Mouse (Mus musculus): Measurements from ENCODE around the gene Dmpk.

The Dmpk gene

DNA sequence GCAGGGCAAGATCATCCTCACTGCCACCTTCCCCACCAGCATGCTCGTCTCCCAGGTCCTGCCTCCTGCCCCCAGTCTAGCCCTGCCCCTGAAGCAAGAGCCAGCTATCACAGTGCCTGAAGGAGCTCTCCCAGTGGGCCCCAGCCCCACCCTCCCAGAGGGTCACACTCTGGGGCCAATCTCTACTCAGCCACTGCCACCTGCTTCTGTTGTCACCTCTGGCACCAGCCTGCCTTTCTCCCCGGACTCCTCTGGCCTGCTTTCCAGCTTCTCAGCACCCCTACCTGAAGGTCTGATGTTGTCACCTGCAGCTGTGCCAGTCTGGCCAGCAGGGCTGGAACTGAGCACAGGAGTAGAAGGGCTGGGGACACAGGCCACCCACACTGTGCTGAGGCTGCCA is 13.6 kb downstream of the Dmpk start:
- no peak for DNase-seq

DNA sequence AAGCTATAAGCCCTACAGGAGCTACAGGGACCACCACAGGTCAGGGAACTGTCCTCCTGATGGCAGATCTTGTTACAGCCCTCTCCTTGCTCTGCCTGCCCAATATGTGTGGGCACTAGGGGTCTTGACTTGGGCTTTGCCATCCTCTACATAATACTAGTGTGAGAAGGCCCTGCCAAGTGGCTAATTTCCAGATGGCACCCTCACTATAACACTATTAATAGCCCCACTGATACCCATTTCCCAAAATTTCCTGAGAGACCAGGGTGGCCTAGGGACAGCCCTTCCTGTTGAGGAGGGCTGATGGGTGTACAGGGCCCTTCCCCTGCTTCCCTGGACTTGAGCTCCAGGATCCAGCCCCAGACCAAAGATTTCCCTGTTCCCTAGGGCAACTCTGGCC is 14.2 kb downstream of the Dmpk start:
- DNase-seq, result no peak

DNA sequence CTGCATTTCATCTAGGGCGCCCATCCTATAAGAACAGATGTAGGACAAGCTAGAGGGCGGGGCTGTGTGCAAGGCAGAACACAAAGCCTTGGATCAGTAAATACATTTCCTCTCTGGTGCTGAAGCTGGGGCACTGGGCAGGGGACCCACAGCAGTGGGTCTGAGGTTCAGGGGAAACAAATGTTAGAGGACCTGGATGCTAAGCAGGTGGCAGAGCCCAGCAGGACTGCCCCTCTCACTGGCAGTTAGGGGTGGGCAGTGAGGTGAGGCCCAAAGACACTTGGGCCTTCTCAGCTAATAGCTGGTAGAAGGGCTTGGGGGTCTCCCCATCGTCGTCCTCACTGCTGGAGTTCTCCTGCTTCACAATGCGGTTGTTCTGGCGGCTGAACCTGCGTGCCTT is 15.2 kb downstream of the Dmpk start:
- DNase-seq, result no peak

DNA sequence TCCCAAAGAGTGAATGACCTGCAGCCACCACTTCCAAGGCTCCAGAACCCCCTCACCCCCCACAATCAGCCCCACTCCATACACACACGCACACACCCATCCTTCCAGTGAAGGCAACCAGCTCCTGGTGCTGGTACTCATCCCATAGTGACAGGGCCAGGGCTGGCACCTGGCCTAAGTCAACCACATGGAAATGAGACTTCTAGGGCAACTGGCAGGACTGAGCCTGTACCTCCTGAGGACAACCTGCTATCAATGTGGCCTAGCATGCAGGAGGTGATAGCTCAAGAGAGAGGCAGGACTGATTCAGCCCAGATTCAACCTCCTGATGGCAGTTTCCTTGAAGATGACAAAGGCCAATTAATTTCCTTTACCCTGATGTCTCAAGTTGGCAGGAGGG is 16.6 kb downstream of the Dmpk start:
- no peak for DNase-seq

DNA sequence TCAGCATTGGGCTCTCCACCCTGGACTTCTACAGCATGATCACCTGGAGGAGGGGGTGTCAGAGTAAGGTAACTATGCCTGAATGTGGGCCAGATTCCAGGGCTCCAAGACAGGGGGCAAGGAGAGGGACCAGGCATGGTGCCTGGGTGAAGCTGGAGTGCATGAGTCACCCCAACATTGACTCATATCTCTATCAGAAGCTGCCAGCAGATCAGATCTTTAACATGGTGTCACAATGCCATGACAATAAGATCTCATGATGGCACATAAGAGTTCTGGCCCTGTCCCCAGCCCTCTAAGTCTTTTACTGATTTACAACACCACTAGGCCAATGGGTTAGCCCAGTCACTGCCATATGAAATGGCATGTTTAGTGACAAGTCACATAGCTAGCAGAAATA is 20.1 kb downstream of the Dmpk start:
- DNase-seq, result no peak

DNA sequence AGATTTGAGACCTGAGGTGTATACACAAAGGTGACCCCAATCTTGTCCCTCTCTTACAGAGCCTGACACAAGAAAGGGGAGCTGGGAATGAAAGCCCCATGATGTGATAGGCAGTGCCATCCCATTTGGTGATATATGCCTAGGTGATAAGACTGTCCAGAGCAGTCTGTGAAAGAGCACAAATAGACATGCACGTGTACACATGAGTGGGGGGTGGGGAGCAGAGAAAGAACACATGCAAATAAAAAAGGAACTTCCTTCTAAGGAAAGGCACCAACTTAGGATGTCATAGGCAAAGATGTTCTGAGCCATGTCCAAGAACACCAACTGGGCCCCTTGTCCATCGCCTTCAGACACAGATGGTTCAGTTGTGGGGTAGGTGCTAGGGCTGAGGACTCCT is 20.8 kb downstream of the Dmpk start:
- DNase-seq, result no peak

DNA sequence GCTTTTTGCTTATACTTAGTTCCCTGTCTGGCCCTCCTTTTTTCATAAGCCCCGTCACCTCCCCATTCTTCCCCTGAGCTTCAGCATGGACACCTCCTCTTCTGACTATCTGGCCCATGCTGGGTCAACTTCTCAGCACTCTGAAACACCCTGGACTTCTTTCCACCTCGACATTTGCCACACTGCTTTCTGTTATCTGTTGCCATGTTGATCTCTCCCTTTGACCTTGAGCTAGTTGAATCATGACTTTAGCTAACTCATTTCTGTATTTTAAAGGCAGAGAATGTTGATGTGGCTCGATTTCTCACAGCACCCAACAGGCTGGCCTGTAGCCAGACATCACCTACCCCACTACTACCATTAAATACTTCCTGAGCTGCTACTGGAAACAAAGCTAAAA is 23.8 kb downstream of the Dmpk start:
- no peak for DNase-seq

DNA sequence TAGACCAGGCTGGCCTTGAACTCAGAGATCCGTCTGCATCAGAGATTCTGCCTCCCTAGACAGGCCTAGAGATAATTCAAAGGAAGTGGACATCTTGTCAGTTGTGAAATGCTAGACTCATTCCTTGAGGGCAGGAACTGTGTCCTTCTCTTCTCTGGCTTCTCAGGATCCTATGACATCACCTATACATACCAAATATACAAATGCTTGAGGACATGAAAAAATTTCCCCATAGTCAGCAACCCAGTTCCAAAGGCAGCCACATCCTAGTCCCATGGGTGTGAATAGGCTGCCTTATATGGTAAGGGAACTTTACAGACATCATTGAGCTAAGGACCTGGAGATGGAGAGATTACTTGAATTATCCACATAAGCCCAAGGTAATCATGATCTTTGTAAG is 25.9 kb downstream of the Dmpk start:
- no peak for DNase-seq

DNA sequence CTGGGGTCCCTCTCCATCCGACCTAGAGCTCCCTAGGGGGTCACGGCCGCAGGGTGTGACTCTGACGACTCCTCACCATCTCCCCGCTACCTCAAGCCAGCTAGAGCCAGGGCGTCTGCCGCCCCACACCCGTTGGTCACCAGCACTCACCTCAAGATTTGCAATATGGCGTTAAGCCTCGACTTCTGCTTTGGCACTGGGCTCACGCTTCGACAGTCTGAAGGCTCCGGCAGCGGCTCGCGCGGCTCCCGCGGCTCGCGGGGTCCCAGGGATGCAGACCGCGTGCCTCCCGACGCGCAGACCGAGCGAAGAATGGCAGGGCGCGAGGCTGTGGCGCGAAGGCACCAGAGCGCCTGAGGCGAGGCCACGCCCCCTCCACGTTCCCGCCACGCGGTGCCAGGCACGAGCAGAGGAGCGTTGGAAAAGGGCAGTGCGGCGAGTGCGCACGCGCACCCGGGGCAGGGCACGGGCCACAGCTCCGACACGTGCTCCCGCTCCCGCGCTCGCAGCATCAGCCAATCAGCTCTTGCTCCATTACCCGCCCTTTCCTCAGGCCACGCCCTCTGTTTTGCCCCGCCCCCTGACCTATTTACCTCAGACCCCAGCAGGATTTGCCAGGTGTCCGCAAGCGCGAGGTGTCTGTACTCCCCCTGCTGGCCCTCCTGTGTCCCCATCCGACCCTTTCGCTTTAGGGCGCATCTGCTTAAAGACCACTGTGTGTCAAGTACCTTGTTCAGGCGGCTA is 34.6 kb downstream of the Dmpk start, which contains the start of gene Gm4969:
Gm4969 (minus strand) TSS at position 341 of the 744 bp plus-strand sequence.
- peak; percentile 62 for DNase-seq

DNA sequence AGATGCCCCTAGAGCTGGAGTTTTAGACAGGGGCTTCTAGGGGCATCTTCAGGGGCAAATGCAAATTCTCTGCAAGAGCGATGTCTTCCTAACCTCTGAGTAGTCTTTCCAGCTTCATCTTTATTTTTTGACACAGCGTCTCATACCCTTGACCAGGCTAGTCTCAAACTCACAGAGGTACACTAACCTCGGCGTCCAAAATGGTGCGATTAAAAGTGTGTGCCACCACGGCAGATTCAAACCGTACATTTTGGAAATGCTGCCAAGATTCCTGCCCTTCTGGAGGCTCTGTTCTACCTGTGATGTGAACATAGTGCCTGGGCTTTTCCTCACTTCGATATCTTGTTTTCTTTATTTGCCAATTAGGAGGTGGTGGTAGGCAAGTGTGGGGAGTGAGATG is 35.4 kb downstream of the Dmpk start:
- no peak for DNase-seq

DNA sequence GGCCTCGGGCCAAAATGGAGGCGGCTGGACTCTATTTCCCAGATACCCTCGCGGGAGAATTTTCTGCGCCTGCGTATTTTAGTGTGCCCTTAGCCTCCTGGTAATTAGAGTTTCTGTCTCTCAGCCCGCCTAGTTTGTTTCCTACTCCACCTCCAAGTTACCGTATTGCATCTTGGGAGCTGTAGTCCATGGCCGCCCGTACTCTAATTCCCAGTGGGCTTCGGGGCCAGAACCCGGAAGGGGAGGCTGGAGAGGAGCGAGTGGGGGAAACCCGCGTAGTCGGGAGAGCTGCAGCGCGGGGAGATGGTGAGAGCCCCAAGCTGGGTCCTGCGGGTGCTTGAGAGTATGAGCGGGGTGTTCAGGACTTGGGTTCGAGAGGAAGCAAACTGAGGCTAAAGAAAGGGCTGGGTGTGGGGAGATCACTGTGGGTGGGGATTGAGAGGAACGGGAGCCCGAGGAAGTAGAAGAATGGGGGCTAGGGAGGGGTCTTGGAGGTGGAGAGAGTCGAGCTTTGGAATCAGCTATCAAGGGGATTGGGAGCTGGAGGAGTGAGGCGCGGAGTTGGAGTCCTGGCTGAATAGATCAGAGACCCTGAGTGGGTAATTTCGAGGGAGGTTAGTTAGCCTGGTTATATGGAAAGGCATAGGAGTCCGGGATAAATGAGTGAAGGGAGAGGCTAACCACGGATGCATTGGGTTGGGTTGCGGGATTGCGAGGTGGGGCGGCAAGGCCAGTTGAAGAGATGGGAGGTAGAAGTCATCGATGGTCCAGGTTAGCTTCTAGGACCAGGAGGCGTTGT is 36.2 kb downstream of the Dmpk start, which contains the start of gene Fbxo46:
Fbxo46 (plus strand) TSS at position 229 of the 799 bp plus-strand sequence.
- DNase-seq, result peak; percentile 96

DNA sequence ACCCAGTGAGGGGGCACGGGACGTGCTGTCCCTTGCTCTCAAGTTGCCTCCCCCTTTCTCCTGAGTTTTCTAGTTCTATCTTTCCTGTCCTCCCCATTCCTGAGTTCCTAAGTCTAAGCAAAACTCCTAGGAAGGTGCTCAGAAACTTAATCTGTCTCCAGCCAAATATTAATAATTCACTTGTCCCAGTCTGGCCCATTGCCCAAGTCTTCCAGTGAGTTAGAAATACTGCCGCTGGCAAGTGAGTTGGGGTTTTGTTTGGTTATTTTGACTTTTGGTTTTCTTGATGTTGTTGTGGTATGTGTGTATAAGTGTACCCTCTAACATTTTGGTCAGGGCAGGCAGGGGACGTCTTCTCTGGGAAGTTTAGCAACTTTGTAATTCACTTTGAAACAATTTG is 38.0 kb downstream of the Dmpk start:
- no peak for DNase-seq

DNA sequence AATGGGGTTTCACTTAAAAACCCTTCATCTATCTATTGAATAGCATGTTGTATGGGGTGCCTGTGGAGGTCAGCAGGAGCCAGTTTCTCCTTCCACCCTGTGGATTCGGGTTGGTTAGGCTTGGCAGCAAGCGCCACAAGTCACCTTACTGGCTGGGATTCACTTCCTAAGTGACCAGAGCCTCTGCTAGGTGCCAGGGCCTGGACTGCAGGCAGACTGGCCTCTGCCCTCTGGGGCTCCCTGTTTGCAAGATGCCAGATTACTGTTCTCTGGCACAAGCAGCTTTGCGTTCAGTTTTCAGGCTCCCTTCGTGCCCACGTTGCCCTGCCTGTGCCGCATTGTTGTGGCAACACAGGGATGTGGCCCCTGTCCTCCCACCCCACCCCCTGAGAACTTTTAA is 41.1 kb downstream of the Dmpk start:
- no peak for DNase-seq

DNA sequence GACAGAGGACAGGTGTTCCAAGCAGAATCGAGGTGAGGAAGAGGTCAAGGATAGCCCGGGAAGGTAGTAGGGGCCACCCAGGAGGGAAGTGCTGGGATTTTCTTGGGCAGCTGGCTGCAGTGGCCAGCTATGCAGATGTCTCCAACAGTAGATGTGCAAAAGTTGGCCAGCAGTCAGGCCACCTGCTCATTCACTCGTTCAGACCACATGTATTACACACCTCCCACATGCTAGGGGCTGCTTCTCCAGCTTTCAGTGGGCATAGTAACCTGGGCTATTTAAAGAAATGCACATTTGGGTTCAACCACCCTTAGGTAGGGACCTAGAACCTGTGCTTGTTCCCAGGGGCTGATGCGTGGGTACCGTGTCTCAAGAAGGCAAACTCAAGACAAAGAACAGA is 44.1 kb downstream of the Dmpk start:
- DNase-seq, result no peak

DNA sequence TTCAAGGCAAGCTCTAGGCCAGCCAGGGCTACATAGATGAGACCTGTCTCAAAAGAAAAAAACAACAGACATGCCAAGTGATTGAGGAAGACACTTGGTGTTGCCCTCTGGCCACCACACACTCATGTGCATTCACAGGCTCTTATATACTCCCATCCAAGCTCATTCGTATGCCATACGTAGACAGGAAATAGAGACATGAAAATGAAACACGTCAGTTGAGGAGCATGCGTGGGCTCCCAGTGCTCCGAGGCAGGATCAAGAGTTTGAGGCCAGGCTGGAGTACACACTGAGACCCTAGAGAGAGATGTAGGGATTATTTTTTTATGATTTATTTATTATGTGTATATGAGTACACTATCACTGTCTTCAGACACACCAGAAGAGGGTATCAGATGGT is 45.7 kb downstream of the Dmpk start:
- no peak for DNase-seq

DNA sequence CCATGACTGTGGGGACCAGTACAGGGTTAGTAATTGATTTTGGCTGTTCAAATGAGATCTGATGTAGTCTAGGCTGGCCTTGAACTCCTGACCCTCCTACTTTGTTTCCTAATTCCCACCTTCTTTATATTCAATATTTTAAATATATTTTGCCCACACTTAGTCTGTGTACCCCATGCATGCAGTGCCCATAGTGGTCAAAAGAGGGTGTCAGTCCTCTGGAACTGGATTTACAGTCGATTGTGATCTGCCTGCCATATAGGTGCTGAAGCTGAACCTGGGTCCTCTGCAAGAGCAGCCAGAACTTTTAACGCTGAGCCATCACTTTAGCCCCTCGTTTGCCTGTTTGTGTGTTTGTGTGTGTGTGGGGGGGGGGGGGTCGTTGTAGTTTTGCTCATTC is 47.0 kb downstream of the Dmpk start:
- DNase-seq, result no peak

DNA sequence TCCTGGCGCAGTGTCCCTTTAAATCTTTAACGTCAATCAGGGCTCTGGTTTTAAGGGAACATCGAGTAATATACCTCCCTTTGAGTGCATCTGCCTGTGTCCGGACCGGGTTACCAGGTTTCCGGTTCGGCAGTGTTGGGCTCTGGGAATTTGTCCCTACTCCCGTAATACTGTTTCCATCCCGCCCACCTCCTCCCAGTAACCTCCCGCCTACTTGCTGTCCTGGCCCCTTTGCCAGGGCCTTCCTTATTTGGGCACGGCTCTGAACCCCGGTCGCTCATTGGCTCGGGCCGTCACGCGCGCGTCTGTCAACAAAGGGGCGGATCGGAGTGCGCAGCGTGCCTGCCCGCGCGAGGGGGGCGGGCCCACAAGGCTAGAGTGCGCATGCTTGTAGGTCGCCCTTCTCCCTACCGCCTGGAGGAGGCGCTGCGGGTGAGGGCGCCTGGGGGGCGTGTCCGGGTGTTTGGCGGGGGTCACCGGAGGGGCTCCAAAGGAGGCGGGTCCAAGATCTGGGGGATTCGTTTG is 47.7 kb downstream of the Dmpk start:
- DNase-seq, result peak; percentile 97

DNA sequence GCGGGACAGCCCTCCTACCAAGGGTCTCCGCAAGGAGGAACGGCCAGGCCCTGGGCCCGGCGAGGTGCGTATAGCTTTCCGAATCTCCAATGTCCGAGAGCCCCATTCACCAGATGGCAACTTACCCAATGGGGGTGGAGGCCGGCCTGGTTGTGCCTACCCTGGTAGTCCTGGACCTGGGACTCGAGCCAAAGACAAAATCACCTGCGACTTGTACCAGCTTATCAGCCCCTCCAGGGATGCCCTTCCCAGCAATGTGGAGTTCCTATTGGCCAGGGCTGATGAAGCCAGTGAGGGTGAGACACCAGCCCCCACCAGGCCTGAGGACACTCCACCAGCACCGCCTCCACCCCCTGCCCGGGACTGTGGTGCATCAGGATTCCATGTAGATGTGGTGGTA is 52.5 kb downstream of the Dmpk start:
- DNase-seq, result no peak

DNA sequence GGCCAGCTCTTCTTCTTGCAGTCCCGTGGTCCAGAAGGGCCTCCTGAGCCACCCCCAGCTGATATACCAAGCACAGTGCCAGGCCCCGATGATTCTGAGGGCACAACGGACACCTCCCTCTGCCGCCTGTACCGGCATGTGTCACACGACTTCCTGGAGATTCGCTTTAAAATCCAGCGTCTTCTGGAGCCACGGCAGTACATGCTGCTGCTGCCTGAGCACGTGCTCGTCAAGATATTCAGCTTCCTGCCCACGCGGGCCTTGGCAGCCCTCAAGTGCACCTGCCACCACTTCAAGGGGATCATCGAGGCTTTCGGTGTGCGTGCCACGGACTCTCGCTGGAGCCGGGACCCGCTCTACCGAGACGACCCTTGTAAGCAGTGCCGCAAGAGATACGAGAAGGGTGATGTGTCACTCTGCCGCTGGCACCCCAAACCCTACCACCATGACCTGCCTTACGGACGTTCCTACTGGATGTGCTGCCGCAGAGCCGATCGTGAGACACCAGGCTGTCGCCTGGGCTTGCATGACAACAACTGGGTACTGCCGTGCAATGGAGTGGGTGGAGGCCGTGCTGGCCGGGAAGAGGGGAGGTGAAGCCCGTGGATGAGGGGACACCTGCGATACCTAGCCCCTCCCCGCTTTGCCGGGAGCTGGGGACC is 53.2 kb downstream of the Dmpk start:
- DNase-seq, result peak; percentile 72

DNA sequence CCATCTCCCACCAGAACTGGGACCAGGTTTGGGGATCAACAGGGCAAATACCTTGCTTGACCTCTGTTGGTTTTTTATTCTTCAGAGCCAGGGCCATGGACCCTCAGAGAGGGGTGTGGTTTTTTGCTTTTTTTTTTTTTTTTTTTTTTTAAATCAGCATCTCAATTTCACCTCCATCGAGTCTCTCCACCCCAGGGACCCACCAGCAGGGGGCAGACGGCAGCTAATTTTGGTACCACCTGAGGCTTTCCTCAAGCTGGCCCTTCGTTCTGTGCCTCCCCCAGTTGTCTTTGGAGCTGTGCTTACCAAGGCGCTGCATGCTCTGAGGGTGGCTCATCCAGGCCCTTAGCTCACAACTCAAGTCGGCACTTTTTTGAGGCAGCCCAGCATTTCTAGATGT is 53.7 kb downstream of the Dmpk start:
- DNase-seq, result peak; percentile 55
